Mouse (Mus musculus) liver, postnatal 0 days (tissue): ENCODE measurements around the gene Cdc6. TPM values are rescaled to one million over a fixed set of nuclear protein-coding genes. Genes with fewer than 3 reads are reported as not detected.

Experiments used
- ATAC-seq: fragments of 200-750 bp; cut with Nextera tagmentation; 2 replicates; pipeline ENCODE4 v1.8.0; 2017; ENCODE audit warnings: mild to moderate bottlenecking, moderate library complexity
- DNase-seq: peaks from one replicate; pipeline ENCODE4 v3.0.0-alpha.2; 2016
- H3K27ac ChIP-seq: fragments of 300-500 bp; sonication (generic); 2 replicates; pipeline ENCODE4 v1.5.1; 2014; ENCODE audit warnings: antibody characterized with exemption, moderate library complexity, mild to moderate bottlenecking, low read depth
- H3K27me3 ChIP-seq: fragments of 300-500 bp; sonication (generic); 2 replicates; pipeline ENCODE4 v1.6.1; 2014; ENCODE audit warnings: low read length, control low read depth, mixed read lengths; ENCODE audit not compliant: insufficient read depth
- H3K36me3 ChIP-seq: fragments of 300-500 bp; sonication (generic); replicated peaks from 2 replicates; pipeline ENCODE4 v1.6.1; 2014; ENCODE audit warnings: mild to moderate bottlenecking, control low read depth, low read length, moderate library complexity, mixed read lengths; ENCODE audit not compliant: insufficient read depth
- H3K4me1 ChIP-seq: fragments of 300-500 bp; sonication (generic); 2 replicates; pipeline ENCODE4 v1.6.1; 2014; ENCODE audit warnings: antibody characterized with exemption, mild to moderate bottlenecking, control low read depth; ENCODE audit not compliant: insufficient read depth
- H3K4me2 ChIP-seq: fragments of 300-500 bp; sonication (generic); 2 replicates; pipeline ENCODE4 v1.6.1; 2014; ENCODE audit warnings: low read depth, mild to moderate bottlenecking, low read length, moderate library complexity, mixed read lengths
- H3K4me3 ChIP-seq: fragments of 300-500 bp; sonication (generic); 2 replicates; pipeline ENCODE4 v1.5.1; 2014; ENCODE audit warnings: low read depth, low read length
- H3K9ac ChIP-seq: fragments of 300-500 bp; sonication (generic); replicated peaks from 2 replicates; pipeline ENCODE4 v1.6.1; 2014; ENCODE audit warnings: mild to moderate bottlenecking, moderate library complexity
- H3K9me3 ChIP-seq: fragments of 300-500 bp; sonication (generic); 2 replicates; pipeline ENCODE4 v1.6.1; 2016; ENCODE audit warnings: mild to moderate bottlenecking, control low read depth, low read length, mixed read lengths
- CTCF ChIP-seq: sonication (generic); IDR thresholded peaks from 2 replicates; pipeline ENCODE4 v1.5.1; 2016; ENCODE audit warnings: antibody characterized with exemption, low read depth
- EP300 ChIP-seq: IDR thresholded peaks from 2 replicates; pipeline ENCODE4 v1.6.1; 2016; ENCODE audit warnings: antibody characterized with exemption, low read depth, mild to moderate bottlenecking
- WGBS: fragments of 180-500 bp; shearing (Covaris S2); extraction: QIAGEN DNeasy Blood & Tissue Kit; methylation state at CpG from one replicate; pipeline ENCODE4 v1.1.7; 2014; ENCODE audit not compliant: insufficient replicate concordance; 5-methylcytosine and 5-hydroxymethylcytosine counted together
- polyA plus RNA-seq: library from polyadenylated mRNA; unstranded; fragments of >200 nt; fragmentation: Nextera tagmentation; extraction: Ambion mirVana; gene quantifications from 2 replicates; pipeline ENCODE4 v1.2.1, GENCODE M21; 2015

The Cdc6 gene
- polyA plus RNA-seq, 1 experiment from 2014 or later, result 22.3 TPM

- no peak for TF ChIP-seq CTCF
- TF ChIP-seq EP300, result no peak
- Histone ChIP-seq H3K9ac (no peak overlapping the region), H3K27ac (peak overlapping the region; percentile 35)
Observed at GRCm38 (mm10) chr11:98949242-98949957, 41.8 kb downstream of the Cdc6 start.

DNA sequence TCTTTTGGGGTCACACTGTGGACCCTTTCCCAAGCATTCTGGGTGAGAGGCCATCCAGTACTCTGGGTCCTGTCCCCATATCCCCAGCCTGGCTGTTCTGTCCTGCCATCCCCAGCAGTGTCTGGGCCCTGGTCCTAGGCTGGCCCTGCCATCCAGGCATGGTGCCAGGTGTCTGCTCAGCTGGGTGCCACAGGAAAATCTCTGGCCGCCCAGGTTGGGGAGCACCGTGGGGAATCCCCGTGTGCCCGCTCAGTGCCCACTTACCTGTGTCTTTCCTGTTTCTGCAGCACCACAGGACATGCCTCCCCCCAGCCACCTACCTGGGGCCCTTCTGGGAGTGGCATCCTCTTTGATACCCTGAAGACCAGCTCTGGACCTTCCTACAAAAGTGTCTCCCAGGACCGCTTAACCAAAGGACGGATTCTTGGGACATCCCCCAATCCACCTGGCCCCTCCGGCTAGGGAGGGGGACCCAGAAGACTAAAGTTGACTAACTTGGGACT, 42.4 kb downstream of the Cdc6 start:
- no peak overlapping the region for H3K4me3 ChIP-seq
- no peak overlapping the region for H3K9ac ChIP-seq
- WGBS, result 85% methylated on average over 7 of the region's 7 CpGs
- H3K9me3 ChIP-seq, result no peaks in the 10 kb centered on the region
- peaks cover 81% of the 10 kb centered on the region for H3K4me1 ChIP-seq
- H3K36me3 ChIP-seq, result no peaks in the 10 kb centered on the region
- no peak for TF ChIP-seq CTCF
- no peak for TF ChIP-seq EP300
- no peaks in the 10 kb centered on the region for H3K27me3 ChIP-seq
- no peak overlapping the region for H3K4me2 ChIP-seq
- no peak for ATAC-seq
- no peak for DNase-seq
- peak overlapping the region; percentile 35; the same call in 1 of the 2 replicates for H3K27ac ChIP-seq

More at GRCm38 (mm10) chr11:98949242-98949957, 41.8 kb downstream of the Cdc6 start:
- WGBS, result 71% methylated on average over 12 of the region's 12 CpGs
- ATAC-seq (no peak), DNase-seq (no peak)
- Histone ChIP-seq H3K9me3 (no peaks in the 10 kb centered on the region), H3K4me3 (no peak overlapping the region), H3K27me3 (no peaks in the 10 kb centered on the region), H3K4me2 (no peak overlapping the region), H3K4me1 (peaks cover 81% of the 10 kb centered on the region), H3K36me3 (no peaks in the 10 kb centered on the region)

DNA sequence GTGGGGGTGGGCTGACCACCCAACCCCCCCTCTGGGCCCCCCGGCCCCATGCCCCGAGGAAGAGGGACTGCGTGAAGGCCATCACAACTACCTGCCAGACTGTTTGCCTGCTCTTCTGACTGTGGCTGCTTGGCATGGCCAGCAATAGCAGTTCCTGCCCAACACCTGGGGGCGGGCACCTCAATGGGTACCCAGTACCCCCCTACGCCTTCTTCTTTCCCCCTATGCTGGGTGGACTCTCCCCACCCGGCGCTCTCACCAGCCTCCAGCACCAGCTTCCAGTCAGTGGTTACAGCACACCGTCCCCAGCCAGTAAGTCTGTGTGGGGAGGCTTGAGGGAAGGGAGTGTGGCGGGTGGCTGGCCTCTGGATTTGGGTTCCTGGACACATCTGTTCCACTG, 42.9 kb downstream of the Cdc6 start:
- Histone ChIP-seq H3K36me3 (no peaks in the 10 kb centered on the region), H3K27me3 (no peaks in the 10 kb centered on the region), H3K4me3 (no peak overlapping the region), H3K9me3 (no peaks in the 10 kb centered on the region), H3K9ac (no peak overlapping the region), H3K4me1 (peaks cover 81% of the 10 kb centered on the region), H3K4me2 (no peak overlapping the region), H3K27ac (no peak overlapping the region)
- ATAC-seq, result no peak
- 77% methylated on average over 9 of the region's 9 CpGs for WGBS
- TF ChIP-seq CTCF, result no peak
- no peak for TF ChIP-seq EP300
- DNase-seq, result no peak

GRCm38 (mm10) chr11:98951026-98951906, 43.7 kb downstream of the Cdc6 start:
- peaks cover 78% of the 10 kb centered on the region for H3K4me1 ChIP-seq
- 77% methylated on average over 16 of the region's 16 CpGs for WGBS
- H3K27ac ChIP-seq, result peak overlapping the region; percentile 63
- H3K9me3 ChIP-seq, result no peaks in the 10 kb centered on the region
- DNase-seq, result no peak
- peak overlapping the region; percentile 55 for H3K9ac ChIP-seq
- no peak overlapping the region for H3K4me3 ChIP-seq
- TF ChIP-seq EP300 (no peak), CTCF (no peak)
- H3K4me2 ChIP-seq, result peak overlapping the region; percentile 26; the same call in 1 of the 2 replicates
- ATAC-seq, result peak; percentile 31; the same call in 1 of the 2 replicates
- no peaks in the 10 kb centered on the region for H3K27me3 ChIP-seq
- no peaks in the 10 kb centered on the region for H3K36me3 ChIP-seq

DNA sequence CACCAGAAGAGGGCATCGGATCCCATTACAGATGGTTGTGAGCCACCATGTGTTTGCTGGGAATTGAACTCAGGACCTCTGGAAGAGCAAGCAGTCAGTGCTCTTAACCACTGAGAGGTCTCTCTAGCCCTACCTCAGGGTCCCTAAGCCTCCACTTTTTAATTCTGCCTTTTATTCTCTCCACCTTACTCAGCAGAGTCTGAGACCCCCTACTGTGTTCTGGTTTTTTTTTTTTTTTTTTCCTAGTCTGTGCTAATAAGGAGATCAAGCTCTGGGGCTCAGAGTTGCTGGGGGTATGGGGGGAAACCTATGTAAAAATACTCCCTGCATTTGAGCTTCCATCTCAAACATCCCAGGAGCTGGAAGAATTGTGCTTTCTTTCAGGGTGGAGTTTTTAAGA, 44.5 kb downstream of the Cdc6 start:
- no peaks in the 10 kb centered on the region for H3K9me3 ChIP-seq
- TF ChIP-seq CTCF, result no peak
- no peak for TF ChIP-seq EP300
- no peak for DNase-seq
- H3K36me3 ChIP-seq, result no peaks in the 10 kb centered on the region
- WGBS, result 92% methylated on average over 1 of the region's 1 CpGs
- H3K4me1 ChIP-seq, result peaks cover 76% of the 10 kb centered on the region
- H3K27ac ChIP-seq, result peak overlapping the region; percentile 40; the same call in 1 of the 2 replicates
- no peak overlapping the region for H3K4me3 ChIP-seq
- H3K9ac ChIP-seq, result no peak overlapping the region
- H3K4me2 ChIP-seq, result no peak overlapping the region
- H3K27me3 ChIP-seq, result no peaks in the 10 kb centered on the region
- ATAC-seq, result no peak

DNA sequence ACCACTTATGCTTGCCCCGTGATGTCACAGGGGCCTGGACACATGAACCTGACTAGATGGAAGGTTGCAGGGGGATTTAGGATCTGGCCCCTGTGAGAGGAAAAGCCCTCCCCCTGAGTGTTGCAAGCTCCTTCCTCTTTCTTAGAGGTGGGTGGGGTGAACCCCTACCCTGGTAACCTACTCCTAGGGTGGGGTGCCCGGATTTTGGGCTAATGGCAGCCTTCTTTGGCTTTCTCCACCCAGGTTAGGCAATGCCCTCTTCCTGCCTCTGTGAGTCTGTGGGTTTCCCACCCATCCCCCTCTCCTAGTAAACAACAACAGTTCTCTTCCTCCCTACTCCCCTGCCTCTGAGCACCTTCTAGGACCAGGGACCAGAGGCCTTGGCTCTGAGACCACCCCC, 45.1 kb downstream of the Cdc6 start:
- DNase-seq, result no peak
- Histone ChIP-seq H3K27ac (peak overlapping the region; percentile 77; the same call in 1 of the 2 replicates), H3K36me3 (no peaks in the 10 kb centered on the region), H3K27me3 (no peaks in the 10 kb centered on the region), H3K4me1 (peaks cover 73% of the 10 kb centered on the region), H3K4me3 (no peak overlapping the region), H3K9ac (no peak overlapping the region), H3K9me3 (no peaks in the 10 kb centered on the region), H3K4me2 (no peak overlapping the region)
- TF ChIP-seq EP300 (no peak), CTCF (no peak)
- ATAC-seq, result no peak
- 30% methylated on average over 2 of the region's 2 CpGs for WGBS
